Mouse (Mus musculus) adrenal gland, postnatal 14 days (tissue): ENCODE results near the gene Ifit1. TPM values are rescaled to one million over a fixed set of nuclear protein-coding genes. Genes with fewer than 3 reads are reported as not detected.
"Not testable (repeated sequence)": the region's sequence is repeated elsewhere in the genome, so short reads cannot be mapped to it uniquely, and the experiment has no call there.

ENCODE experiments used
- DNase-seq: peaks from one replicate; pipeline ENCODE4 v3.0.0; 2021; ENCODE audit warnings: mixed read lengths
- long read RNA-seq, 2 experiments: library from polyadenylated mRNA; stranded (forward); transcript quantifications; one replicate each; pipeline ENCODE4 v2.0.0; 2021
- total RNA-seq: library from RNA; stranded (reverse); gene quantifications from 2 replicates; pipeline ENCODE4 v1.2.3, GENCODE M21; 2021

Ifit1 gene
- total RNA-seq: 2.0 and 3.6 TPM in 2 replicates
- long read RNA-seq, experiment 1, partial matches to known transcripts: 0 of 2 reads
- long read RNA-seq, experiment 1, other reads (novel, unspliced or antisense): 0 of 2 reads
- long read RNA-seq, experiment 2, partial matches to known transcripts: 0 of 1 reads
- long read RNA-seq, experiment 2, other reads (novel, unspliced or antisense): 0 of 1 reads

GRCm38 (mm10) chr19:34640623-34641022 lies at the start of gene Ifit1, which contains the start of gene Ifit1bl2:
Gene Ifit1, plus strand, starts transcription at chr19:34640871.
Gene Ifit1bl2, minus strand, starts transcription at chr19:34640743.
- DNase-seq: peak; percentile 14

GRCm38 (mm10) chr19:34593456-34593855 lies 47.2 kb upstream of the Ifit1 start:
- DNase-seq: no peak

- DNase-seq: not testable (repeated sequence)
Observed at GRCm38 (mm10) chr19:34594523-34594922, 46.1 kb upstream of the Ifit1 start.

- no peak for DNase-seq
Observed at GRCm38 (mm10) chr19:34596811-34597210, 43.9 kb upstream of the Ifit1 start.

GRCm38 (mm10) chr19:34598341-34598740 lies 42.3 kb upstream of the Ifit1 start:
- peak; percentile 66 for DNase-seq

- DNase-seq: not testable (repeated sequence)
Observed at GRCm38 (mm10) chr19:34599250-34599649, 41.4 kb upstream of the Ifit1 start.

- DNase-seq: not testable (repeated sequence)
Observed at GRCm38 (mm10) chr19:34601888-34602287, 38.8 kb upstream of the Ifit1 start, which contains the start of gene Ifit1bl1. Gene Ifit1bl1, minus strand, starts transcription at chr19:34601956.

- DNase-seq: no peak
Observed at GRCm38 (mm10) chr19:34605472-34605871, 35.2 kb upstream of the Ifit1 start.

- DNase-seq: peak; percentile 45
Observed at GRCm38 (mm10) chr19:34607237-34608051, 33.2 kb upstream of the Ifit1 start, which contains the start of gene Ifit3b. Gene Ifit3b, plus strand, starts transcription at chr19:34607970.

GRCm38 (mm10) chr19:34610118-34610517 lies 30.6 kb upstream of the Ifit1 start:
- DNase-seq: not testable (repeated sequence)

GRCm38 (mm10) chr19:34612243-34613001 lies 28.2 kb upstream of the Ifit1 start:
- not testable (repeated sequence) for DNase-seq

- no peak for DNase-seq
Observed at GRCm38 (mm10) chr19:34620871-34621270, 19.8 kb upstream of the Ifit1 start.

GRCm38 (mm10) chr19:34623781-34624180 lies 16.9 kb upstream of the Ifit1 start:
- DNase-seq: no peak

GRCm38 (mm10) chr19:34624663-34625062 lies 16.0 kb upstream of the Ifit1 start:
- DNase-seq: no peak

- no peak for DNase-seq
Observed at GRCm38 (mm10) chr19:34627496-34627895, 13.2 kb upstream of the Ifit1 start.

GRCm38 (mm10) chr19:34631487-34631886 lies 9.2 kb upstream of the Ifit1 start:
- no peak for DNase-seq

GRCm38 (mm10) chr19:34633484-34633883 lies 7.2 kb upstream of the Ifit1 start:
- DNase-seq: no peak

GRCm38 (mm10) chr19:34636933-34637557 lies 3.6 kb upstream of the Ifit1 start:
- DNase-seq: peak; percentile 74

- DNase-seq: no peak
Observed at GRCm38 (mm10) chr19:34642616-34643015, 1.9 kb downstream of the Ifit1 start.

GRCm38 (mm10) chr19:34647630-34648029 lies 7.0 kb downstream of the Ifit1 start:
- DNase-seq: not testable (repeated sequence)

GRCm38 (mm10) chr19:34650276-34650675 lies 9.6 kb downstream of the Ifit1 start:
- no peak for DNase-seq

- DNase-seq: no peak
Observed at GRCm38 (mm10) chr19:34650997-34651396, 10.3 kb downstream of the Ifit1 start.
